Mouse (Mus musculus) olfactory bulb, adult 2 months (tissue): ENCODE measurements at regions not wholly inside any gene's neighbourhood (a gene's known extent, or its start where the extent isn't known, plus 50 kb on each side); places are given as distances from the start of the nearest gene placed in this dataset.
"Not testable (repeated sequence)": the region's sequence is repeated elsewhere in the genome, so short reads cannot be mapped to it uniquely, and the experiment has no call there.

ENCODE experiments used
- H3K27ac ChIP-seq: fragments of 200-500 bp; 2 replicates; pipeline ENCODE4 v1.5.1; 2012; ENCODE audit warnings: low read depth, low read length; ENCODE audit not compliant: insufficient read depth
- H3K4me1 ChIP-seq: fragments of 200-500 bp; 2 replicates; pipeline ENCODE4 v1.6.1; 2012; ENCODE audit warnings: low read length; ENCODE audit not compliant: control insufficient read depth, insufficient read depth
- H3K4me3 ChIP-seq: fragments of 200-500 bp; 2 replicates; pipeline ENCODE4 v1.5.1; 2012; ENCODE audit warnings: mild to moderate bottlenecking, low read depth, low read length, moderate library complexity; ENCODE audit not compliant: insufficient read depth
- CTCF ChIP-seq: fragments of 200-500 bp; IDR thresholded peaks from 2 replicates; pipeline ENCODE4 v1.5.1; 2012; ENCODE audit warnings: low read depth, mild to moderate bottlenecking, low read length, moderate library complexity; ENCODE audit not compliant: insufficient read depth
- POLR2A ChIP-seq: fragments of 200-500 bp; IDR thresholded peaks from 2 replicates; pipeline ENCODE4 v1.6.1; 2012; ENCODE audit warnings: mild to moderate bottlenecking, low read depth, low read length, moderate library complexity; ENCODE audit not compliant: insufficient read depth
- WGBS: fragments of 180-500 bp; shearing (Covaris S2); methylation state at CpG from one replicate; pipeline ENCODE4 v1.1.7; 2018; 5-methylcytosine and 5-hydroxymethylcytosine counted together

- TF ChIP-seq POLR2A (no peak), CTCF (no peak)
- H3K27ac ChIP-seq, result no peak overlapping the region
- WGBS, result 89% methylated on average over 2 of the region's 2 CpGs
- H3K4me1 ChIP-seq, result no peaks in the 10 kb centered on the region
- H3K4me3 ChIP-seq, result no peak overlapping the region
Observed at GRCm38 (mm10) chr1:161662241-161662640, 126.1 kb downstream of the Fasl start.

- H3K4me3 ChIP-seq, result no peak overlapping the region
- WGBS, result 81% methylated on average over 1 of the region's 1 CpGs
- TF ChIP-seq CTCF, result no peak
- no peak for TF ChIP-seq POLR2A
- no peaks in the 10 kb centered on the region for H3K4me1 ChIP-seq
- H3K27ac ChIP-seq, result no peak overlapping the region
Observed at GRCm38 (mm10) chr1:161657511-161657910, 130.8 kb downstream of the Fasl start.

GRCm38 (mm10) chr1:161649387-161649786 is 138.9 kb downstream of the Fasl start:
- whole genome bisulfite sequencing, result 73% methylated on average over 2 of the region's 2 CpGs
- Histone ChIP-seq H3K4me1 (no peaks in the 10 kb centered on the region), H3K4me3 (no peak overlapping the region), H3K27ac (no peak overlapping the region)
- no peak for TF ChIP-seq CTCF
- TF ChIP-seq POLR2A, result no peak

- Histone ChIP-seq H3K4me1 (no peaks in the 10 kb centered on the region), H3K27ac (no peak overlapping the region), H3K4me3 (no peak overlapping the region)
- WGBS, result 88% methylated on average over 5 of the region's 5 CpGs
- no peak for TF ChIP-seq POLR2A
- no peak for TF ChIP-seq CTCF
Observed at GRCm38 (mm10) chr1:161632098-161632497, 137.6 kb downstream of the Tnfsf18 start.

GRCm38 (mm10) chr1:161621291-161621690 is 126.8 kb downstream of the Tnfsf18 start:
- H3K27ac ChIP-seq, result no peak overlapping the region
- no peak overlapping the region for H3K4me3 ChIP-seq
- WGBS, result 74% methylated on average over 6 of the region's 6 CpGs
- TF ChIP-seq CTCF (no peak), POLR2A (no peak)
- H3K4me1 ChIP-seq, result no peaks in the 10 kb centered on the region

- not testable (repeated sequence) for H3K4me1 ChIP-seq, H3K27ac ChIP-seq, H3K4me3 ChIP-seq
- WGBS, result 94% methylated on average over 7 of the region's 7 CpGs
Observed at GRCm38 (mm10) chr1:161614091-161614490, 119.6 kb downstream of the Tnfsf18 start.

GRCm38 (mm10) chr1:161613658-161614057 is 119.2 kb downstream of the Tnfsf18 start:
- not testable (repeated sequence) for H3K27ac ChIP-seq, H3K4me3 ChIP-seq, H3K4me1 ChIP-seq
- 94% methylated on average over 10 of the region's 10 CpGs for WGBS

- WGBS, result 37% methylated on average over 4 of the region's 4 CpGs
- TF ChIP-seq POLR2A (no peak), CTCF (no peak)
- Histone ChIP-seq H3K4me1 (no peaks in the 10 kb centered on the region), H3K4me3 (no peak overlapping the region), H3K27ac (no peak overlapping the region)
Observed at GRCm38 (mm10) chr1:161607446-161607845, 113.0 kb downstream of the Tnfsf18 start.

GRCm38 (mm10) chr1:161602150-161602549 is 107.7 kb downstream of the Tnfsf18 start:
- 88% methylated on average over 3 of the region's 3 CpGs for WGBS
- Histone ChIP-seq H3K27ac (no peak overlapping the region), H3K4me3 (no peak overlapping the region), H3K4me1 (no peaks in the 10 kb centered on the region)
- no peak for TF ChIP-seq POLR2A
- no peak for TF ChIP-seq CTCF

- no peaks in the 10 kb centered on the region for H3K4me1 ChIP-seq
- no peak overlapping the region for H3K27ac ChIP-seq
- TF ChIP-seq POLR2A, result no peak
- WGBS, result 87% methylated on average over 2 of the region's 2 CpGs
- no peak overlapping the region for H3K4me3 ChIP-seq
Observed at GRCm38 (mm10) chr1:161601167-161601566, 106.7 kb downstream of the Tnfsf18 start.

GRCm38 (mm10) chr1:161598167-161598566 is 103.7 kb downstream of the Tnfsf18 start:
- Histone ChIP-seq H3K27ac (no peak overlapping the region), H3K4me3 (no peak overlapping the region), H3K4me1 (no peaks in the 10 kb centered on the region)
- WGBS, result 91% methylated on average over 3 of the region's 3 CpGs
- TF ChIP-seq CTCF (no peak), POLR2A (no peak)
